Mouse (Mus musculus): ENCODE data around the gene Glis3.
A peak's percentile ranks its signal among the peaks of the same experiment; 100 is the strongest.

Gene Glis3

GRCm38 (mm10) chr19:28530846-28531245, 149.0 kb downstream of the Glis3 start:
- DNase-seq, result peak; percentile 4 to 14

- DNase-seq, result no peak
Observed at GRCm38 (mm10) chr19:28529006-28529405, 150.9 kb downstream of the Glis3 start.

GRCm38 (mm10) chr19:28527446-28527845, 152.4 kb downstream of the Glis3 start:
- DNase-seq, result no peak

- DNase-seq, result no peak
Observed at GRCm38 (mm10) chr19:28525331-28525730, 154.5 kb downstream of the Glis3 start.

- DNase-seq, result no peak
Observed at GRCm38 (mm10) chr19:28522289-28522688, 157.6 kb downstream of the Glis3 start.

- DNase-seq, result no peak
Observed at GRCm38 (mm10) chr19:28520761-28521181, 159.1 kb downstream of the Glis3 start.

GRCm38 (mm10) chr19:28520128-28520745, 159.6 kb downstream of the Glis3 start:
- no peak for DNase-seq

- DNase-seq, result no peak
Observed at GRCm38 (mm10) chr19:28519296-28519695, 160.6 kb downstream of the Glis3 start.

GRCm38 (mm10) chr19:28518846-28519245, 161.0 kb downstream of the Glis3 start:
- no peak for DNase-seq

- DNase-seq, result no peak
Observed at GRCm38 (mm10) chr19:28518266-28518665, 161.6 kb downstream of the Glis3 start.

- no peak for DNase-seq
Observed at GRCm38 (mm10) chr19:28517464-28518080, 162.3 kb downstream of the Glis3 start.

- no peak for DNase-seq
Observed at GRCm38 (mm10) chr19:28516487-28516886, 163.4 kb downstream of the Glis3 start.

GRCm38 (mm10) chr19:28512475-28512874, 167.4 kb downstream of the Glis3 start:
- DNase-seq, result no peak

- DNase-seq, result no peak
Observed at GRCm38 (mm10) chr19:28511910-28512309, 168.0 kb downstream of the Glis3 start.

GRCm38 (mm10) chr19:28505376-28505775, 174.5 kb downstream of the Glis3 start:
- no peak for DNase-seq

- no peak for DNase-seq
Observed at GRCm38 (mm10) chr19:28503011-28503410, 176.9 kb downstream of the Glis3 start.

- DNase-seq, result no peak
Observed at GRCm38 (mm10) chr19:28500975-28501374, 178.9 kb downstream of the Glis3 start.

- no peak for DNase-seq
Observed at GRCm38 (mm10) chr19:28500505-28500904, 179.4 kb downstream of the Glis3 start.

- DNase-seq, result no peak
Observed at GRCm38 (mm10) chr19:28499786-28500185, 180.1 kb downstream of the Glis3 start.

- no peak for DNase-seq
Observed at GRCm38 (mm10) chr19:28495926-28496325, 184.0 kb downstream of the Glis3 start.

- DNase-seq, result no peak
Observed at GRCm38 (mm10) chr19:28493605-28494260, 186.1 kb downstream of the Glis3 start.

- DNase-seq, result no peak
Observed at GRCm38 (mm10) chr19:28478055-28478454, 201.8 kb downstream of the Glis3 start.

- DNase-seq, result no peak
Observed at GRCm38 (mm10) chr19:28477326-28477863, 202.5 kb downstream of the Glis3 start.

GRCm38 (mm10) chr19:28473621-28474020, 206.3 kb downstream of the Glis3 start:
- DNase-seq, result no peak

Data from thymus, adult 18-20 months (tissue).